Mouse (Mus musculus) C2C12 (cell line): ENCODE measurements around the gene Grk2. TPM values are rescaled to one million over a fixed set of nuclear protein-coding genes. Genes with fewer than 3 reads are reported as not detected.

ENCODE experiments used
- H3K27me3 ChIP-seq: one replicate; pipeline ENCODE4 v1.6.1; 2011; ENCODE audit not compliant: control insufficient read depth, insufficient read depth, insufficient read length
- H3K36me3 ChIP-seq: one replicate; pipeline ENCODE4 v1.6.1; 2011; ENCODE audit not compliant: control insufficient read depth, insufficient read depth
- H3K4me3 ChIP-seq: one replicate; pipeline ENCODE4 v1.5.1; 2011; ENCODE audit warnings: mild to moderate bottlenecking, control low read depth; ENCODE audit not compliant: poor library complexity, insufficient read depth, severe bottlenecking
- H3K79me2 ChIP-seq: one replicate; pipeline ENCODE4 v1.6.1; 2011; ENCODE audit not compliant: control insufficient read depth, insufficient read depth
- H3K79me3 ChIP-seq: one replicate; pipeline ENCODE4 v1.6.1; 2011; ENCODE audit warnings: low read depth, control low read depth
- H3ac ChIP-seq: one replicate; pipeline ENCODE3; 2011; ENCODE audit warnings: low read depth; ENCODE audit not compliant: control insufficient read depth, insufficient read length
- CEBPB ChIP-seq: IDR thresholded peaks from one replicate; pipeline ENCODE4 v1.6.1; 2011; ENCODE audit warnings: low read depth, mild to moderate bottlenecking, control low read depth, moderate library complexity
- CTCF ChIP-seq: IDR thresholded peaks from one replicate; pipeline ENCODE4 v1.5.1; 2011; ENCODE audit not compliant: control insufficient read depth, insufficient read depth, insufficient read length
- FOSL1 ChIP-seq: IDR thresholded peaks from one replicate; pipeline ENCODE4 v1.8.0; 2011; ENCODE audit warnings: mild to moderate bottlenecking, low read length; ENCODE audit not compliant: poor library complexity, insufficient read depth, severe bottlenecking
- MAX ChIP-seq: IDR thresholded peaks from one replicate; pipeline ENCODE4 v1.6.1; 2011; ENCODE audit warnings: mild to moderate bottlenecking, control low read depth
- MYOD1 ChIP-seq: IDR thresholded peaks from one replicate; pipeline ENCODE4 v1.6.1; 2011; ENCODE audit warnings: low read depth; ENCODE audit not compliant: control insufficient read depth, insufficient read length
- MYOG ChIP-seq: IDR thresholded peaks from one replicate; pipeline ENCODE4 v1.6.1; 2011; ENCODE audit not compliant: control insufficient read depth, insufficient read length; ENCODE audit errors: extremely low read depth
- USF1 ChIP-seq: IDR thresholded peaks from one replicate; pipeline ENCODE4 v1.6.1; 2011; ENCODE audit warnings: low read depth, mild to moderate bottlenecking, control low read depth, moderate library complexity
- polyA plus RNA-seq: library from polyadenylated mRNA; unstranded; fragments of >200 nt; fragmentation: generic; extraction: Trizol; gene quantifications from one replicate; pipeline ENCODE4 v1.2.1, GENCODE M21; 2012; ENCODE audit warnings: missing spikeins

The Grk2 gene
- polyA plus RNA-seq, 1 experiment, result 56.6 TPM

- peak overlapping the region; percentile 87 for H3ac ChIP-seq
- no peaks in the 10 kb centered on the region for H3K27me3 ChIP-seq
- peaks cover 38% of the 10 kb centered on the region for H3K79me3 ChIP-seq
- H3K79me2 ChIP-seq, result peaks cover 52% of the 10 kb centered on the region
- peaks cover 3% of the 10 kb centered on the region for H3K36me3 ChIP-seq
- TF ChIP-seq USF1 (no peak), FOSL1 (no peak), MAX (no peak), MYOG (no peak), CEBPB (no peak), MYOD1 (no peak), CTCF (no peak)
- H3K4me3 ChIP-seq, result peak overlapping the region; percentile 65
Observed at GRCm38 (mm10) chr19:4305491-4306189, 382 bp downstream of the Grk2 start.

GRCm38 (mm10) chr19:4304871-4305321 is 1.1 kb downstream of the Grk2 start:
- Histone ChIP-seq H3K79me2 (peaks cover 60% of the 10 kb centered on the region), H3K4me3 (peak overlapping the region; percentile 65), H3K36me3 (peaks cover 3% of the 10 kb centered on the region), H3ac (peak overlapping the region; percentile 25), H3K27me3 (no peaks in the 10 kb centered on the region), H3K79me3 (peaks cover 42% of the 10 kb centered on the region)
- TF ChIP-seq CTCF (no peak), CEBPB (no peak), USF1 (no peak), MYOD1 (no peak), MAX (no peak), MYOG (no peak), FOSL1 (no peak)

- no peak overlapping the region for H3ac ChIP-seq
- H3K4me3 ChIP-seq, result peak overlapping the region; percentile 65
- no peak for TF ChIP-seq CEBPB
- H3K79me2 ChIP-seq, result peaks cover 65% of the 10 kb centered on the region
- peaks cover 42% of the 10 kb centered on the region for H3K79me3 ChIP-seq
- H3K36me3 ChIP-seq, result peaks cover 3% of the 10 kb centered on the region
- H3K27me3 ChIP-seq, result no peaks in the 10 kb centered on the region
Observed at GRCm38 (mm10) chr19:4304251-4304821, 1.7 kb downstream of the Grk2 start.

DNA sequence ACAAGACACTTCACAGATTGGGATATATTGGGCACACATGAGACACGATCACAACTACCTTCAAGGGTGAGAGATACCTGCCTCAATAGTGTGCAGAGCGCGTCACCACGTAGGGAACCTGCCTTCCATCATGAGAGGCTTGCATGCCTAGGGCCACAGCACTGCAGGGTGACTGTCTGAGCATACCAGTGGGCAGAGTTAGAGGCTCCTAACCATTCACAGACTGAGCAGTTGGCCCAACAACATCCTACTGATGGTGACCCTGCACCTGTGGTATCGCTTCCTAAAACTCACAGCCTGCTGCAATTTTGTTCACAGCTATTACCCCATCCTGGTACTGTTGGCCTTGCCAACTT is 2.4 kb downstream of the Grk2 start:
- Histone ChIP-seq H3ac (no peak overlapping the region), H3K36me3 (peaks cover 3% of the 10 kb centered on the region), H3K79me3 (peaks cover 48% of the 10 kb centered on the region), H3K4me3 (no peak overlapping the region), H3K27me3 (no peaks in the 10 kb centered on the region), H3K79me2 (peaks cover 72% of the 10 kb centered on the region)
- TF ChIP-seq USF1 (no peak), CTCF (no peak), MYOD1 (no peak), MAX (no peak), FOSL1 (no peak), CEBPB (no peak), MYOG (no peak)

GRCm38 (mm10) chr19:4302936-4303639 is 2.9 kb downstream of the Grk2 start:
- Histone ChIP-seq H3K4me3 (no peak overlapping the region), H3K79me2 (peaks cover 78% of the 10 kb centered on the region), H3K79me3 (peaks cover 52% of the 10 kb centered on the region), H3ac (no peak overlapping the region), H3K27me3 (no peaks in the 10 kb centered on the region), H3K36me3 (peaks cover 3% of the 10 kb centered on the region)
- TF ChIP-seq FOSL1 (no peak), MYOG (no peak), USF1 (no peak)
